Mouse (Mus musculus): ENCODE results near the gene Col23a1. TPM values are rescaled to one million over a fixed set of nuclear protein-coding genes. Genes with fewer than 3 reads are reported as not detected.

Col23a1 gene
- polyA plus RNA-seq, 1 experiment: 1.5 TPM

DNA sequence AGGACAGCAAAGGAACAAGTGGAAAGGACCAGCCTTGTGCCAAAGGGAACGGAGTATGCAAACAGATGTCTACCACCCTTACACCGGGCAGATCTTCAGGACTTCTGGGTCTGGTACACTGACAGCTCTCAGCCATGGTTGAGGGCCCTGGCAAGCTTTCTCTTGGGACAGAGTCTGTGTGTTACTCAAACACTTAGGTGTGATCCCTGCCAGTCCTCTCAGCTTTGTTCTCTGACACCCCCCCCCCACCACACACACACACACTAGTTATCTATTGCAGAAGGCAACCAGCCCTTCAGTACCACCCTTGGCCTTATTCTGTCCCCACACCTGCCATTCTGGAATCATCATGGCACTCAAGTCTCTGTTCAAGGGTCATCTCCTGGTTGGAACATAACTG, 332.1 kb downstream of the Col23a1 start:
- no peaks in the 10 kb centered on the region for H3K27me3 ChIP-seq (ENCODE audit: control insufficient read depth, insufficient read depth, low read length)
- H3K36me3 ChIP-seq (ENCODE audit: control insufficient read depth, insufficient read depth, low read length): peaks cover 29% of the 10 kb centered on the region
- 94% methylated on average over 2 of the region's 2 CpGs for WGBS
- H3K4me3 ChIP-seq (ENCODE audit: extremely low read depth, insufficient read depth, insufficient read length): no peak overlapping the region
- H3K4me1 ChIP-seq (ENCODE audit: control insufficient read depth, insufficient read depth, insufficient read length): no peaks in the 10 kb centered on the region
- TF ChIP-seq CTCF (IDR thresholded peaks at IDR 0.05; ENCODE audit: extremely low read depth, insufficient read depth, insufficient read length, insufficient replicate concordance) (no peak), POLR2A (IDR thresholded peaks at IDR 0.05; ENCODE audit: low read depth, low read length) (no peak)
- no peak for DNase-seq (ENCODE audit: low read depth in 1 of 2, low spot score in 2 of 2)
- no peak overlapping the region for H3K27ac ChIP-seq (ENCODE audit: insufficient read depth, low read length)

- no peak overlapping the region for H3K27ac ChIP-seq (ENCODE audit: insufficient read depth, low read length)
- 80% methylated on average over 7 of the region's 7 CpGs for WGBS
- peaks cover 36% of the 10 kb centered on the region for H3K36me3 ChIP-seq (ENCODE audit: control insufficient read depth, insufficient read depth, low read length)
- H3K4me3 ChIP-seq (ENCODE audit: extremely low read depth, insufficient read depth, insufficient read length): no peak overlapping the region
- TF ChIP-seq POLR2A (IDR thresholded peaks at IDR 0.05; ENCODE audit: low read depth, low read length) (no peak), CTCF (IDR thresholded peaks at IDR 0.05; ENCODE audit: extremely low read depth, insufficient read depth, insufficient read length, insufficient replicate concordance) (no peak)
- H3K4me1 ChIP-seq (ENCODE audit: control insufficient read depth, insufficient read depth, insufficient read length): no peaks in the 10 kb centered on the region
- H3K27me3 ChIP-seq (ENCODE audit: control insufficient read depth, insufficient read depth, low read length): no peaks in the 10 kb centered on the region
- no peak for DNase-seq (ENCODE audit: low read depth in 1 of 2, low spot score in 2 of 2)
Measured at GRCm38 (mm10) chr11:51622971-51623491, 333.3 kb downstream of the Col23a1 start.

- H3K4me1 ChIP-seq (ENCODE audit: control insufficient read depth, insufficient read depth, insufficient read length): no peaks in the 10 kb centered on the region
- peaks cover 40% of the 10 kb centered on the region for H3K36me3 ChIP-seq (ENCODE audit: control insufficient read depth, insufficient read depth, low read length)
- no peak for DNase-seq (ENCODE audit: low read depth in 1 of 2, low spot score in 2 of 2)
- 87% methylated on average over 5 of the region's 5 CpGs for WGBS
- no peak for TF ChIP-seq POLR2A (IDR thresholded peaks at IDR 0.05; ENCODE audit: low read depth, low read length)
- TF ChIP-seq CTCF (IDR thresholded peaks at IDR 0.05; ENCODE audit: extremely low read depth, insufficient read depth, insufficient read length, insufficient replicate concordance): no peak
- no peaks in the 10 kb centered on the region for H3K27me3 ChIP-seq (ENCODE audit: control insufficient read depth, insufficient read depth, low read length)
- no peak overlapping the region for H3K27ac ChIP-seq (ENCODE audit: insufficient read depth, low read length)
- no peak overlapping the region for H3K4me3 ChIP-seq (ENCODE audit: extremely low read depth, insufficient read depth, insufficient read length)
Measured at GRCm38 (mm10) chr11:51625187-51625820, 335.6 kb downstream of the Col23a1 start.

DNA sequence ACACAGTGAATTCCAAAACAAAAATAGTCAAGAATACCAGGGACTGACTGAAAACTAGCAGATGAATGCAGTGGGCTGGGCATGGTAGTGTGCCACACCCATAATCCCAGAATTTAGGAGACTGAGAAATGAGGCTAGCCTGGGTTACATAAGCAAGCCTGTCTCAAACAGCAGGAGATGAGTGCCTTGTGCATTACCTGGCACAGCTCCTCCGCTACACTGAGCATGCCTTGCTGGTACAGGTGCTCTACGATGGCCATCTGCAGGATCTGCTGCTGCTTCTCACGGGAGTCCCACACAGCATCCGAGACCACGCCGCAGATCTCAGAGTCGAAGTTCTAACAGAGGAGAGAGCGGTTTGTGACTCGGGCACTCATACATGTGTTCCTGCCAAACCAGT, 337.7 kb downstream of the Col23a1 start:
- Histone ChIP-seq H3K4me3 (ENCODE audit: extremely low read depth, insufficient read depth, insufficient read length) (no peak overlapping the region), H3K4me1 (ENCODE audit: control insufficient read depth, insufficient read depth, insufficient read length) (peaks cover 3% of the 10 kb centered on the region; the same call in 1 of the 2 replicates), H3K27me3 (ENCODE audit: control insufficient read depth, insufficient read depth, low read length) (no peaks in the 10 kb centered on the region), H3K36me3 (ENCODE audit: control insufficient read depth, insufficient read depth, low read length) (peaks cover 38% of the 10 kb centered on the region), H3K27ac (ENCODE audit: insufficient read depth, low read length) (no peak overlapping the region)
- TF ChIP-seq POLR2A (IDR thresholded peaks at IDR 0.05; ENCODE audit: low read depth, low read length) (no peak), CTCF (IDR thresholded peaks at IDR 0.05; ENCODE audit: extremely low read depth, insufficient read depth, insufficient read length, insufficient replicate concordance) (no peak)
- no peak for DNase-seq (ENCODE audit: low read depth in 1 of 2, low spot score in 2 of 2)
- 95% methylated on average over 9 of the region's 9 CpGs for whole genome bisulfite sequencing

GRCm38 (mm10) chr11:51627907-51628306, 338.2 kb downstream of the Col23a1 start:
- Histone ChIP-seq H3K4me1 (ENCODE audit: control insufficient read depth, insufficient read depth, insufficient read length) (peaks cover 4% of the 10 kb centered on the region; the same call in 1 of the 2 replicates), H3K36me3 (ENCODE audit: control insufficient read depth, insufficient read depth, low read length) (peaks cover 35% of the 10 kb centered on the region), H3K27me3 (ENCODE audit: control insufficient read depth, insufficient read depth, low read length) (no peaks in the 10 kb centered on the region), H3K27ac (ENCODE audit: insufficient read depth, low read length) (no peak overlapping the region), H3K4me3 (ENCODE audit: extremely low read depth, insufficient read depth, insufficient read length) (no peak overlapping the region)
- no peak for TF ChIP-seq POLR2A (IDR thresholded peaks at IDR 0.05; ENCODE audit: low read depth, low read length)
- no peak for TF ChIP-seq CTCF (IDR thresholded peaks at IDR 0.05; ENCODE audit: extremely low read depth, insufficient read depth, insufficient read length, insufficient replicate concordance)
- DNase-seq (ENCODE audit: low read depth in 1 of 2, low spot score in 2 of 2): no peak
- WGBS: 87% methylated on average over 8 of the region's 8 CpGs

DNA sequence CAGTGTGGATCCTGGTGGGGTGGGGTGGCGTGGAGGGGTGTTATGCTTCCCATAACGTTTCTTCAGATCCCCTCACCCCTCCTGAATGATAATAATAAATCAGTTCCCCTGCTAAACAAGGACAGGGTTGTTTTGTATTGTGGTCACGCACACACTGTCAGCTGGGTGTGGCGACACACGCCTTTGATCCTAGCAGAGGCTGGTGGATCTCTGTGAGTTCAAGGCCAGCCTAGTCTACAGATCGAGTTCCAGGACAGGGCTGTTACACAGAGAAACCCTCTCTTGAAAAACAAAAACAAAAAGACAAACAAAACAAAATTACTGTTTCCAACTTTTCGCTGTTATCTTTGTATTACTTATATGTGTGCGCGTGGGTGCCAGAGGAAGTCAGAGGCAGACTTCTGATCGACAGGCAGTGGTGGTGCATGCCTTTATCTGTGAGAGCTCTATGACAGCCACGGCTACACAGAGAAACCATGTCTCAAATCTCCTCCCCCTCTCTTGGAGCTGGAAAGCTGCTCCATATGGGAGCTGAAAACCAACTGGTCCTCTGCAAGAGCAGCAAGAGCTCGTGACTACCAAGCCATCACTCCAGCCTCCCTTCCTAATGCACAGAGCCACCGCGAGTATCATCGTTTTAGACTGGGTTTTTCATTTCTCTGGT, 340.1 kb downstream of the Col23a1 start:
- H3K36me3 ChIP-seq (ENCODE audit: control insufficient read depth, insufficient read depth, low read length): peaks cover 18% of the 10 kb centered on the region
- 66% methylated on average over 15 of the region's 15 CpGs for WGBS
- no peak for TF ChIP-seq CTCF (IDR thresholded peaks at IDR 0.05; ENCODE audit: extremely low read depth, insufficient read depth, insufficient read length, insufficient replicate concordance)
- no peak for TF ChIP-seq POLR2A (IDR thresholded peaks at IDR 0.05; ENCODE audit: low read depth, low read length)
- H3K4me3 ChIP-seq (ENCODE audit: extremely low read depth, insufficient read depth, insufficient read length): no peak overlapping the region
- H3K27ac ChIP-seq (ENCODE audit: insufficient read depth, low read length): no peak overlapping the region
- peaks cover 9% of the 10 kb centered on the region; the same call in 1 of the 2 replicates for H3K4me1 ChIP-seq (ENCODE audit: control insufficient read depth, insufficient read depth, insufficient read length)
- no peaks in the 10 kb centered on the region for H3K27me3 ChIP-seq (ENCODE audit: control insufficient read depth, insufficient read depth, low read length)
- no peak for DNase-seq (ENCODE audit: low read depth in 1 of 2, low spot score in 2 of 2)
